Mouse (Mus musculus) c-Kit-positive CD71-negative TER-119-negative erythroid progenitor cells, embryonic 14.5 days (primary cell): ENCODE measurements around the gene Tulp4.

Experiments
- DNase-seq: peaks from one replicate; pipeline ENCODE4 v3.0.0-alpha.2; 2013; ENCODE audit warnings: low read depth

Gene Tulp4

DNA sequence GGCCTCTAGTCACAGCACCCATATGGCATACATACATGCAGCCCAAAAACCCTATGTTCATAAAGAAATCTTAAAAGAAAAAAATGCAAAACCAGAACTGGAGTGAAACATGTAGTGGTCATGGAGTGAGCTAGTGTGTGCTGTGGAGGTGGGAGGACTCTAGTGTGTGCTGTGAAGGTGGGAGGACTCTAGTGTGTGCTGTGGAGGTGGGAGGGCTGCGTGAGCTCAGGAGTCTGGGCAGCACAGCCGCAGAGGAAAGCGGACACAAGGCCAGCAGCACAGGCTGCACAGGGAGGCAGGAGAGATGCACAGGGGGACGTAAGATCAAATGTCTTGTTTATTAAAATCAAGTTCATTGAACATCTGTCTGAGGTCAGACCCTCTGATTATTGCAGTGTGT is 17.5 kb downstream of the Tulp4 start:
- no peak for DNase-seq

DNA sequence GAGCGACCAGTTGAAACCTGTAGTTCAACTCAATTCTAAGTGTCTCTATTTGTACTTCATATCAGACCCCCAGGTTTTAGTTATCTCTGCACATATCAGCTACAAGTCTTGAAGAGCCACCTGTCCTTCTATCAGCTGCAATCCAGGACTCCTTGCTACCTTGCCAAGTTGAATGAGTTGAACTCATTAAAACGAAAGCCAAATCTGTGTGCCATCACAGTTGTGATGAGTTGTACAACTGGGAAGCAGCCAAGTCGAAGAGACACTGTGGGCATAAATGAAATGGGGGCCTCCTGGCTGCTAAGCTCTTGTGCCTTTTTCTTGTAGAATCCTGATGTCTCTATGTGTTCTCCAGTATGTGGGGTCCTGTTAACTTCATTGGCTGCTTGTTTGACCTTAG is 19.2 kb downstream of the Tulp4 start:
- no peak for DNase-seq

DNA sequence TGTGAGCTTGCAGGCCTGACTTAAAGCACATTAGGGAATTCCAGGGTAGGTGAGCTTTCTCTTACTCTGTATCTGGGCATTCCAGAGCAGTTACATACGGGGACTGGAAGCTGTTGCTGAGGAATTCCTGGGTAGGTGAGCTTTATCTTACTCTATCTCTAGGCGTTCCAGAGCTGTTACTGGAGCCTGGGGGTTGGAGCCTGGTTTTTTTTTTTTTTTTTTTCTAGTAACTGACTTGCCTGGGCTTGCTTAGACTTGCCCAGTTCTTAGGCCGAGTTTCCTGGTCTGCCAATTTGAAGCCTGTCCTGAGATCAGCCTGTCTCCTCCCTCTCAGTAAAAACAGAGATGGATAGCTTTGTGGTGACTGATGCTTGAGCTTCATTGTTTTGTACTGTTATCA is 21.8 kb downstream of the Tulp4 start:
- no peak for DNase-seq

DNA sequence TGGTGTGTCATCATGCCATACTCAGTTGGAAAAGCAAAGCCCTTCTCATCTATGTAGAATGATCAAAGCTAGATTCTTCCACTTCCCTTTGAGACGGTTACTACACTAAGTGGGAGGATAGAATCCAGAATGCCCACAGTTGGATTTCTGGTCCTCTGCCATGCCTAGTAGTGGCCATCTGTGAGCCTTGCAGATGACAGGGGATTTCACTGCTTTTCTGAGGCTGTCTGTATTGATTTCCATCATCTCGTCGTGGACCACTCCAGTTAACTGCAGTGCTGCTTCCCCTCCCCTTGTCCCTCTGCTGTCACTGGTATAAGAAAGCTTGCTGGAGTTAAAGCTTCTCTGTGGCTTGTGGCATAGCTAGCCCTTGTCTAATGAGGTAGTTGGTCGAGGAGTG is 23.1 kb downstream of the Tulp4 start:
- no peak for DNase-seq

DNA sequence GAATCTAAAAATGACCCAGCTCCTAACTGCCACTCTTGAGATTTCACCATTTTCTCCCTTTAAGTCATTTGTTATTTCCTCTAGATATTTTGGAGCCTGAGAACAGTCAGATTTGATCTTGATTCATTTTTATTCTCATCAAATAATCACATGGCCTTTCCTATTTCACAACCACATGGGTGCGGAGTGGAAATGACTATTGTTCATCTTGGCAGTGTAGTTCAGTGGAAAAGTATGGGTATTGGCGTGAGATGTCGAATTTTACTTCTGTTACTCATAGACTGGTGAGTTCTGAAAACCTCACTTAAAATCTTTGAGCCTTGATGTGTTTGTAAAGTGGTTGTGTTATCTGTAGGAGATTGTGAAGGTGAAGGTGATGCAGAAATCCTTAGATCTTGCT is 24.8 kb downstream of the Tulp4 start:
- no peak for DNase-seq

DNA sequence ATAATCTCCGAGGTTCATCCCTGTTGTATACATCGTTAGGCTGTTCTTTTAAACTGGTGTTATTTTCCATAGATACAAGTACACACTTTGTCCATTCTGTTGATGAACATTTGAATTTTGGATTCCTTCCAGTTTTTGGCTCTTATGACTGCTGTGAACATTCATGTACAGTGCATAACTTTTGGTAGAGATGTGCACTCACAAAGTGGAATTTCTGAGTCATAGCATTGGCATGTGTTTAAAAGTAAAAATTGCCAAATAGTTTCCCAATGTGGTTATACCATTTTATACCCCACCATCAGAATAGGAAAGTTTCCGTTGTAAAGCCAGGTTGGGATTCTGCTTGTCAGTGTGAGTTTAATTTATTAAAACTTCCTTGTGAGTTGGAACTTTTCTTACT is 34.6 kb downstream of the Tulp4 start:
- DNase-seq: no peak

DNA sequence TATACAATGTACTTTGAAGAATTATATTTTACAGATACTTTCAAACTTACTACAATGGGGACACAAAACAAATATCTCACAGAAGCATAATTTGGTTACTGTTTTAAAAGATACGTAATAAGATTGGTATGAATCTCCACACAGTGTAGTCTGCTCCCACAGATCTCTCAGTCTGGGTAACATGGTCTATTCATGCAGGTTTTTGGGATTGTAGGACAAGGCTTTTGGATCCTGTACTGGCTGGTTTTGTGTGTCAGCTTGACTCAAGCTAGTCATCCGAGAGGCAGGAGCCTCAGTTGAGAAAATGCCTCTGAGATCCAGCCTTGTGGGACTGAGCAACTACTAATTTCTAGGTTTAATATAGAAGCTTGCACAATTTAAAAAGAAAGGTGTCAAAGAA is 35.1 kb downstream of the Tulp4 start:
- DNase-seq: no peak

DNA sequence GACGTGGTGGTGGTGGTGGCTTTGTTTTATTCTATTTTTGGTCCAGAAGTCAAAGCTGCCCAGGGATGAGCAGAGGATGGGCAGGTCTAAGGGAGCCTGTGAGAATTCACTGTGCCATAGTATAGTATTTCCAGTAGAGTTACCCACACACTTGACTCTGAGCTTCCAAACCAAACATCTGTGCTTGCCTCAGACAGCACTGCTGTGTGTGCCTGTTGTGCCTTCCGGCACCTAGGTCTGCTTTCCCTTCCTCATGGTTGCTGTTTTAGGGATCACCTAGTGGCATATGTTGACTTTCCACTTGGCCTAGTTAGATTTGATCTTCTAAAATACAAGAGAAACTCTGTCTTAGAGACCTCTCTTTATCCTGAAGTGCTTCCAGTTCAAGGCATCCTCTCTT is 39.0 kb downstream of the Tulp4 start:
- DNase-seq: no peak

DNA sequence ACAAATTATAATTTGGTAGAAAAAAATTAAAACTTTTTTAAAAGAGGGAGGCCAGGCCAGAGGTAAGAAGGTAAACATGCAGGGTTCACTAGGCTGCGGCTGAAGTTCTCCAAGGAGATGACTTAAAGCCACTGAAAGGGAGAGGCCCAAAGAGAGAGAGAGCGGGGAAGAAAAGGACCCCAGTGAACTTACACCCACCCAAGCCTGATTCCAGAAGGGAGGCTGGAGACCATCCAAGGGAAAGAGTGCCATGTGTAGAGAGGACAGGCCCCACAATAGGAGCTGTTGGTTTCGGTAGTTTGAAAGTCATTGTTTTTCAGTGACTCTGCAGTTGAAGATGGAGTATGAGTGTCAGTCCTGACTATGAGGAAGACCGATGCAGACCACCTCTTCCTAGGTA is 46.7 kb downstream of the Tulp4 start:
- DNase-seq: no peak

DNA sequence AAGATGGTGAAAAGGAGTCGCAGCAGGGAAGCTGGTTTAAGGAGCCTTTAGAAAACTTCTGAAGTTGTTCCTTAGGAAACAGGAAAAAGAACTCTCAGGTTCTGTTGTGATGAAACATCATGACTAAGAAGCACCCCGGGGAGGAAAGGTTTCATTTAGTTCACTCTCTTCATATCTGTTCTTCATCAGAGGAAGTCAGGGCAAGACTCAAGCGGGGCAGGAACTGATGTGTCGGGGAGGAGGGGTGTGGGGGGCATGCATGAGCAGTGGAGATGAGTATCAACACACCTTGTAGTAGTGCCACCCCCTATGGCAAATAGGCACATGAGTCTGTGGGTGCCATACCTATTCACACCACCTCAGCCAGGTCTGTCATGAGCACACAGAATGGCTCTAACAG is 47.3 kb downstream of the Tulp4 start:
- DNase-seq: no peak

DNA sequence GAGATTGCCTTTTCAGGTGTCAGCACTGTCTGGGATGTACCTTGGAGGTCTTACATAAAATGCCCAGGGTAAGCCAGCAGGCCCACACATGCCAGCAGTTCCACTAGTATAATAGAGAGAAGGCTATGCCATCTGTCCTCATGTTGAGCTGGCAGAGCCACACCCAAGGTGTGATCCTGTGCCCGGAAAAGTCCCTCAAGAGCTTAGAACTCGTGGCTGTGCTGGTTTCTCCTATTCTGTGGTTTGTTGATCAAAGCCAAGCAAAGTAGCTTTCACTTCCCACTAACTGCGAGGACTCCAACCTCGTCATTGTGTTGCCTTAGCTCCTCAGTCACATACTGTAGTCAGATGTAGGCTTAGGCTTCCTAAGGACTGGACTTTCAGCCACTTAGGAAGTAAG is 48.1 kb downstream of the Tulp4 start:
- DNase-seq: no peak

DNA sequence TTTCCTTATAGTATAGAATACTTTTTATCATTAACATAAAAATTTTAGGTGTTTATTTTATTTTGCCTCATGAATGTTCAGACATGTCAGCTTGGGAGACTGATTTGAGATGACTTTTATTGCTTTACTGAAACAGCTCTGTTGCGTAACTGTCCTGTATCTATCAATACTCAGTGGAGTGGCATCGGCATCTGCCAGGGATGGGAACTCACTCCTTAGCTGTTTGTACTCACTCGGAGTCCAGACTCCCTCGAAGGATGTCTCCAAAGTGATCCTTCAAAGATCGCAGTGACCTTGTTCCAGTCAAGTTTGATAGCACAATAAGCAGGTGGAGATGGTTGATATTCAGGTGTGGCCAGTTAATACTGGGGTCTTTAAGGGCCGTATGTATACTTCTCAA is 54.3 kb downstream of the Tulp4 start:
- DNase-seq: no peak

DNA sequence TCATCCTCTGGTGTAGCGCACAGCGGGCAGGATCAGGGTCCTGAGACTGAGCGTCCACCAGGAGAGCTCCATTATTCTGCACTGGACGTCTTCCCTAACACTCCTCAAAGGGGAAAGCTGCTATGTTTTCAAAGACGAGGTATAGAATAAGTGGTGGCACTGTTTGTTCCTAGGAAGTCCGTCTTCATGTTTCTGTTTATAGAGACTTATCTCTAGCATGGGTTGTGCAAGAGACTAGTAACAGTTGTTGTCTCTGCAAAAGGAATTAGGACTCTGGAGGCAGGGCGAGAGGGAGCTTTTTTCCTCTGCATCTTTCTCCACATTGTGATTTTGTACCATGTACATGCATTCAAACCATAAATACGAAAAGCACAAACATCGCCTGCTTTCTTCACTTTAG is 55.7 kb downstream of the Tulp4 start:
- DNase-seq: no peak

DNA sequence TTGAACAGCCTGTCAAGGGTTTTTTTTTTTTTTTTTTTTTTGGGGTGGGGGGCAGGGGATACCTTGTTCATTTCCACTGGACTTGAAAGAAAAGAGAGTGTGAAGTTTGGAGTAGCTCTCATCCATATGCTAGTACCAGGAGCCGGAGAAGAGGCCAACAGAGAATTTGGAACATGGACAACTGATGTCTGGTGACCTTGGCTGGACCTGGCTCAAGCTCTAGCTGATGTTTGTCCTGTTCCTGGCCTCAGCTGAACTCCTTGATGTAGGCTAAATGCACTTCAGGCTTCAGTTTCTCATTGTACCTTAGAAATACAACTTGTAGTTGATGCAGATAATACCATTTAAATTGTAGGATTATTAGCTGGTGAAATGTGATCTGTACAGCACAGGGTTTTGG is 56.5 kb downstream of the Tulp4 start:
- DNase-seq: no peak

DNA sequence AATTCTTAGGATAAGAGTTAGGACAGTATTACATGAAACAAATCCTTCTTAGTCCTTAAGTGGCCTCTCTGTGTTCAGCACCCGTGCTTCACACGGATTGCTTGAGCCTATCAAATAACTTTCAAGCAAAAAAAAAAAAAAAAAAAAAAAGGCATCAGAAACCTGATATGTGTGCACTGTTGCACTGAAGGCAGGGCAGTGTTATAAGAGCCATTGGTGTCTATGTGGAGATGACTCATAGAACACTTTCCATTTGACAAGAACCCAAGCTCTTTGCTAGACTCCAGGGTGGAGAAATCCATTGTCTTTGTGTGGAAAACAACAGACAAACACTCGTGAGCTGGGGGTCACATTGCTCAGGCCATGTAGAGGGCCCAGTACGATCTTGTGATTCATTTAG is 58.7 kb downstream of the Tulp4 start:
- DNase-seq: no peak

DNA sequence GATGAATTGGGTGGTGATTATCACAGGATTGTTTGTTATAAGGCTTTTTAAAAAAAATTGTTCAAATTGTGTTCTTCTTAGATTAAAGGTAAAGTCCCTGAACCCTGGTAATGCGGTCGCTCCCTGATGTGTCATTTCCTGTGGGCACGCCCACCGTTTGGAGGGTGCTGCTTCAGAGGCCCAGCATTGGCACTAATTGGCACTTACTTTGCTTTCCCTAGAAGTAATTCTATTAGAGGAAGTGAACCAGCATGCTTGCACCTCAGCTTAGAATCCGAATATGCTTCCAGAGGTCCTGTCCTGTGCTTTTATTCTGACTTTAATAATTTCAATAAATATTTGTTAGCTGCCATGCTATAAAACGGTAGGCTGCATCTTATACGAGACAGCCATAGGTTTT is 66.2 kb downstream of the Tulp4 start:
- DNase-seq: no peak

DNA sequence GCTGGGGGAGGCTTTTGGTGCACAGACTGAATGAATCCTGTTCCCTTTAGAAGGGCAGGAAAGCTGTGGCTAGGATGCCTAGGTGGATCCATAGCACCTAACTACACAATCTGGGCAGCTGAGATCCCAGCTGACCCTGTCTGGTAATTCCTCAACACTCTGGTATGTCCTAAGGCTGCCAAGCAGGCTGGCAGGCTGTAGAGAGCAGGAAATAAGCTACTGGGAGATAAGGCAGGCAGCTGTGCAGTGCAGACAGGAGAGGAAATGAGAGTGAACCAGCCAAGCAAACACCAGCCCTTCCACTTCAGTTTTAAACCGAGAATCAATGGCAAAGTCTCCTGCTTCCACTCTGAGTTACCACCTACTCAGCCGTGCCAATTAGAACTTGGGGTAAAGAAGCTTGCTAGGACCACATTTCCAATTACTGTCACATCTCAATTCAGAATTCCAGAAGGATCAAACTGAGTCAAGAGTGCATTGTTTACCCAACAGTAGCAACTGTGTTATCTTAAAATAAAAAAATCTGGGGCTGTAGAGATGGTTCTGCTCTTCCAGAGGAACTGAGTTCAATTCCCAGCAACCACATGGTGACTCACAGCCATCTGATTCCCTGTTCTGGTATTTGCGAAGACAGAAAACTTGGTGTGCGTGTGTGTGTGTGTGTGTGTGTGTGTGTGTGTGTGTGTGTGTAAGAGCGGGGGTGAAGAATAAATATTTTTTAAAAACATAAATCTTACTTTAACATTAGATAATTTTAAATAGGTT is 66.9 kb downstream of the Tulp4 start:
- peak; percentile 24 for DNase-seq

DNA sequence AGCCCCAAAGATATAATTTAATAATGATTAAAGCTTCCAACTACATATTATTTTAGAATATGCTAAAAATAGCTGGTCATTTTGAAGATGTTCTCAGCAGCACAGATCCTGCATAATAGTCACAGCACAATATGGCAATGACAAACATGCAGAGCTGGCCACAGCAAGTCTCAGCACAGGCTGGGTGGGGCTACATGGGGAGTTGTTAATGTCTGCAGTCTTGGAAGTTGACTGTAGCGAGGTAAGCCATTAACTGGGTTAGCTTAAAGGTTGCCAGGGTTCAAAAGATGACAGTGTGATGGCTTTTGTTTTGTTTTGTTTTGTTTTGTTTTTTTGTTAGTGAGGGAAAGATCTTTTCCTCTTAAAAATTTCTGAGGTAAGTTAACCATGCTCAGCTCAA is 68.3 kb downstream of the Tulp4 start:
- no peak for DNase-seq

DNA sequence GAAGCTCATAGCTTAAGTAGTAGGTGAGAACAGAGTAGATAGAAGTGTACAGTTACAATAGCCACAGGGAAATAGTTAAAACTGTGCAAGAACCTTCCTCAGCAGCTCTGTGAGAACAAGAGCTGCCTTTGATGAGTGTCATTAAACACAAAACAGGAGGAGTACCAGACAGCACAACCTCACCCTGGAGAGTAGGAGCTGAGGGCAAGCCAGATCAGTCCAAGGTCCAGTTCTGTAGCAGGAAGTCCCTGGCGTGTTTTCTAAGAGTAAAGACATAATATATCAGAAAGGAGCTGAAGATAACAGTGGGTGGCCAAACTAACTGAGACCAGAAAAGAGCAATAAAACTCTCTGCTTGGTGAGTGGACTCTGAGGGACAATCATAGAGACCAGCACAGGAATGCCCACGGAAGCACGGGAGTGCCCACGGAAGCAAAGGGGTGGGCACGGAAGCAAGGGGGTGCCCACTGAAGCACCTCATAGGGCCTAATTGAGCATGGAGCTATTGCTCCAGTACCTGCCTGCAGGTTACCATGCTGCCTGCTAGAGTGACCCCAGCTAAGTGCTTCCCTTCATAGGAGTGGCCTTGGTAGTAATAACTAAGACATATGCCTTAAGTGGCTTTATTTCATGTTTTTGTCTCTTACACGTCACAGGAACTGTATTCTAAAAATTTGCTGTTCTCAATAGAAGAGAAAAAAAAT is 72.5 kb downstream of the Tulp4 start:
- no peak for DNase-seq

DNA sequence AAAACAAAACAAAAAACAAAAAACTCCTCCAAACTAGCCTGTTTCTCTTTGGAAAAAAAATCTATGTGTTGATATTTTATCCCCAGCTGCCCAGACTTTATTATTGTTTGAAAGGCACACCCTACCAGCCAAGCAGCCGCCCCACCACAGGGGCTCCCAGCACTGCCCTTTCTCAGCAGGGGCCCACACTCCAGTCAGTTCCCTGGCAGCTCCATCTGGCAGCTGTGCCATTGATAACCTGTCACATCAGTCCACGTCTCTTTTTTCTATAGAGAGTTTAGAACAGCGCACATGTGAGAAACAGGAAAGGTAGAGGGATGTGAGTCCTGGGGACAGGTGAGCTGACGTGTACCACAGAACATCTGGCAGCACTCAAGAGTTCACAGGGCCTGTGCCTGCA is 73.2 kb downstream of the Tulp4 start:
- DNase-seq: no peak

DNA sequence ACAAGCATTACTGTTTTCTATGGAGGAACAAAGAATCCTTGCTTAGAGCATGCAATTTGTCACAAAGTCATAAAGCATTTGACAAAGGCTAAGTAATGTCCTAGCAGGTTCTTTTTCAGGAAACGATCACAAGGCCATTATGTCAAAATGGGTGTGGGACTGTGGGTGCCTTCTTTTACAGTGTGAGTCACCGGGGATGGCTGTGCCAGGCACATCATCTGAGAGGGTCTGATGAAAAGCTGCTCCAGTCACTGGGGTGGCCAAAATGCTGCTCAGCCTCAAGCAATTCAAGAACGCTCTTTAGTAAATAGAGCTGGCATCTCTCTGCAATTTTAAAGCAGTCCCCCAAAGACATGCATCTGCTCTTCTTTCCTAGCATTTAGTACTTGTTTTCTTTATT is 74.2 kb downstream of the Tulp4 start:
- DNase-seq: no peak

DNA sequence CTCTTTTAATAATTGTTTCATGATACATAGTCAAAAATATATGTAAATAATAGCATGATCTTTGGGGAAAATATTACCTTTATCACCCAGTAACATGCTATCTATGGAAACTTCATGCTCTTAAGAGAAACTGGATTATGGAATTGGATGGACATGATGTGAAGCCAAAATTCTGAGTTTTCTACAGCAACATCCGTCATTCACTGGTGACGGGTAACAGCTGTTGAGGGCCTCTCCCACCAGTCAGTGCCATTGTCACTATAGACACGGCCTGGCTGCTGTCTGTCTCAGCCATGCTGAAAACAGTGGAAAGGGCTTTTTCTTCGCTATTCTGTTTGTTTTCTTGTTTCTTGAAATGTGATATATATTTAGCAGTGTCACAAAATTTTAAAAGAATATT is 76.5 kb downstream of the Tulp4 start:
- DNase-seq: no peak

DNA sequence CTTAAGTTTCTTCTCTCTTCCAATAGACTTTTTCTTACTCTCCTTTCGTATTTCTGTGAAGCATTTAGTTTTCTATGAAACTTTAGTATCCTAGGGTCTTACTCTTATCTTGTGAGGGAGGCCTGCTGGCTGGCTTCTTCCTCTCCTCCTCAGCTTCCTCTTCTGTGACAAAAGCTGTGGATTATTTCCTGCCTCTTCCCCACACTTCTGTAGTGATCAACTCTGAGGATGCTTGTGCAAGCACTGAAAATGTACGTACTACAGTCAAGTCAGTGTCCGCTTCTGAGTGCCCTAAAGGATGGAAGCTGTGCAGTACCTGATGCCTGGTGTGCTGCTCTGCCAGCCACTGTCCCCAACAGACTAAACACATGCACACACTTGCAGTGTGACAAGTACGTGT is 80.4 kb downstream of the Tulp4 start:
- DNase-seq: no peak

DNA sequence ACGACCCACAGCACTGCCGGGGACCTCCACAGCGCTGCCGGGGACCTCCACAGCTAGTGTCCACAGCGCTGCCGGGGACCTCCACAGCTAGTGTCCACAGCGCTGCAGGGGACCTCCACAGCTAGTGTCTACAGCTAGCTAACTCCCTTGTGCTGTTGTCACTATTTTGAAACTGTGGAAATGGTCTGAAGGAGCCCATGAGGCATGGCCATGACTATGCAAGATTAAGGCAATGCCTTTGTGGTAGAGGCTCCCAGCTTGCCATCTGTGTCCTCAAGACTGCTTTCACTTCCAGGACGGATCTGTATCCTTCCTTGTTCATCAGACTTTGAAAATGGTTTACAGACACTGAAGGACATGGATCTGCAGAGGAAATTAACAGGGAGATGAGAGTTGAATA is 80.9 kb downstream of the Tulp4 start:
- no peak for DNase-seq
